Mouse (Mus musculus) embryonic fibroblast, embryonic 13.5 days (primary cell): ENCODE data around the gene Pla2g2f.

Experiments
- CTCF ChIP-seq: IDR thresholded peaks from 2 replicates; pipeline ENCODE4 v1.5.1; 2011; ENCODE audit warnings: mild to moderate bottlenecking, control low read depth, low read length, moderate library complexity, borderline replicate concordance; ENCODE audit not compliant: insufficient read depth
- POLR2A ChIP-seq: IDR thresholded peaks from 2 replicates; pipeline ENCODE4 v1.6.1; 2011; ENCODE audit warnings: low read depth, mild to moderate bottlenecking, control low read depth, low read length, moderate library complexity

DNA sequence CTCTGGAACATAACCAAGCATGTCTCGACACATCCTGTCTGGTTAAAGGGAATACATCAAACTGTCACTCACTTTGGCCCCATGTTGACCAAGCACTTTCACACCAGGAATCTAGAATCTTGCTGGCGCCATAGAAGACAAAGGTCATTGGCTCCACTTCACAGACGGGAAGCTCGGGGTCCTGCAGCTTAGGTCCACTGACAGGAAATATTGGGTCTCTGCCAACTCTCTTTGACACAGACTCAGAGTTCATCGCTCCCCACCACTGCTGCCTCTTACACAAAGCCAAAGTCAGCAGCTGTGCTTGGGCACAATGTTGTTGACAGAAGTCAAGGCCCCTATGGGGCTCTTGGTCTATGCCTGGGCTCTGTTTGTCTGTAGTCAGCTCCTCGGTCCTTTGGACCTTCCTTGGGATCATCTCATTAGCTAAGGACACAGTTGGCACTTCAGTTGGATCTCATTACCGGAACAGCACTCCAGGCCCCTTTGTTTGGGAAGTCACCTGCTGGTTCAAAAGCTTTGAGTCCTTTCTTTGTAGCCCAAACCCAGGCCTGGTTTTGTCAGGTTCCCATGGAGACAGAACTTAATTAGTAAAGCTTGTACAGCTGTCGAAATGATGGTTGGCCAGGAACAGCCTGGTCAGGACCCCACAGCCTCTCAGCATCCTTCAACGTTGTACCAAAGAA is 28.3 kb downstream of the Pla2g2f start:
- TF ChIP-seq CTCF = no peak
- no peak for TF ChIP-seq POLR2A
